Mouse (Mus musculus): ENCODE measurements at regions not wholly inside any gene's neighbourhood (a gene's known extent, or its start where the extent isn't known, plus 50 kb on each side); places are given as distances from the start of the nearest gene placed in this dataset.

DNA sequence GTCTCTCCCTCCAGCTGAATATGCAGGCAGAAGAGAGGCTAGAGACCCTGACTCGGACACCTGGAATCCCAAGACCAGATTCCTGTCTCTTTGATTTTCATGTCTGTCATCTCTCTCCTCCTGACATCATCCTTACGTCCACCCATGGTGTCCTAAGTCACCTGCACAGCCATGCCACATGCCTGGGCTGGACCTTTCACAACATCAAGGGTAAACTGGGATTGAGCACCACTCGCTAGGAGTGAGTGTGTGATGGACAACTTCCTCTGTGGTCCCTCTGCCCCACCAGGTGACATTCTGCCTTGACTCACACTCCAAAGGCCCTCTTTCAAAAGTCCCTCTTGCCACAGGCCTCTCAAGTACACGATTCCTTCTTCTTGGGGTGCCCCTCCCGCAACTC is 244.1 kb downstream of the Bcl11b start:
- no peak for DNase-seq (ENCODE audit: low spot score)

DNA sequence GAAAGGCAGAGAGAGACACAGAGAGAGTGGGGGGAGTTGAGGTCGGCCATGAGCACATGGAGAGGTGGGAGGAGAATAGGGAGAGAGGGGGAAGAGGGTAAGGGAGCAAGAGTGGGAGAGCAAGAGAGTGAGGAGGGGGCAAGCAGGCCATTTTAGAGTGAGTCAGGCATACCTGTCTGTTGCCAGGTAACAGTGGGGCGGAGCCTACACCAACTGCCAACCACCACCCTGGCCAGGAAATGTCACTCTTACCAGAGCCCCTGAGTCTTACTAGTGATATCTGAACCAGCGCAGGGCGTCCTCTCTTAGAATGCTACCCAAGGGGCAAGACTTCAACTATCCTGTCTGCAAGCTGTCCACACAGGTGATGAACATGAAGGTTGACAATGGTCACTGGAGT is 243.5 kb downstream of the Bcl11b start:
- no peak for DNase-seq (ENCODE audit: low spot score)

DNA sequence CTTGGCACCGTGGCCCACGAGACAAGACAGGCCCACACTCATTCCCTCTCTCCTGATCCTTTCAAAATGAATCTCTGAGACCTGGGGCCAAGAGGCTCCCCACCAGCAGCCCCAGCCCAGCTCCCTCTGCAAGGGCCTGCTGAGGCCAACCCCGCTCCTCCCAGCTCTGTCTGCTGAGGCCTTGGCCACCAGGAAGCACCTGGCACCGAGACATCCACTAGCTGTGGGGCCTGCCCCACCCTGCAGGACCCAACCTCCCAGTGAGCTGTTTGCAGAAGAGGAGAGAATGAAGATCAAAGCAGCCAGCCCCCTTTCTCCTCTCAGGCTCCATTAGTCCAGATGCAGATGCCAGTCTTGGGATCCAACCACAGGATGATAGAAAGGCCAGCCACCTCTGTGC is 241.3 kb downstream of the Bcl11b start:
- no peak for DNase-seq (ENCODE audit: low spot score)

DNA sequence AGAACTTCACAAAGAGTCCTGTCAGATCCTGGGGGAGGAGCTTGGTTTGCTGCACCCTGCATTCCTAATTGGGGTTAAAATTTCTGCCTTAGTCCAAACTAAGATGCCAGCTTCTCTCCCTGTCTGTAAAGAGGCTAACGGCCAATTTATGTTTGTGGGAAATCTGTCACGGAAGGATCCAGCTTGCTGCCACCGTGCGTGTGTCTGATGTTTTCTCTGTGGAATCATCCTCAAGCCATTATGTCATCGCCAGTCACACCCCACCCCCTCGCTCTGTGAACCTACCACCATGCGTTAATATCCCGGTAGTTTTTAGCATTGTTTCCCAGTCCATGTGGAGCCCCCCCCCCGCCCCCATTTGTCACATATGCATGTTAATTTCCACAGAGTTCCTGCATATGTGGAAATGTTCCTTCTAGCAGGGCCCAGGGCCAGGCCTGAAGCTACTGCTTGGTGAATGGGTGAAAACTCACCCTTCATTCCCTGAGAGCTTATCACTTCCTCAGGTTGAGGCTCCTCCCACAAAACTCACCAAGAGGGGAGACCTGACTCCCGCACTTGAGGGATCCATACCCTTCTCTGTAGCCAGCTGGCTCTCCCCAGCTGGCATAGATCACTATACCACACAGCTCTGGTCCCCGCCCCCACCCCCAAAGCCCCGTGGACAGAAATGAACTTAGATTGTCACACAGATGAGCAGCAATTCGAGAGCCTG is 233.4 kb downstream of the Bcl11b start:
- DNase-seq (ENCODE audit: low spot score): no peak

DNA sequence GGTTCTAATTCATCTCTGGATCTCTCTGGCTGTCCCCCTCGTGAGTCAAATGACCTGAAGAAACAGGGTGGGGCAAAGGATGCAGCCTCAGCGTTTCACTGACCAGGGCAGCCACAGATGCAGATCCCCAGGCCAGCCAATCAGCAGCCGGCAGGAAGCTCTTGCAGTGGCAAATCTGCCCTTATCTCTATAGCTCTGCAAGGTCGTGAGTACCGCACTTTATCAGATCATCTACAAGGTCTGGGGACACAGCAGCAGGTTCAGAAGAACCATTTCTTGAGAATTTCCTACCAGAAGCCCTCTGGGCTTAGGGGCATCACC is 232.9 kb downstream of the Bcl11b start:
- DNase-seq (ENCODE audit: low spot score): peak; percentile 24

DNA sequence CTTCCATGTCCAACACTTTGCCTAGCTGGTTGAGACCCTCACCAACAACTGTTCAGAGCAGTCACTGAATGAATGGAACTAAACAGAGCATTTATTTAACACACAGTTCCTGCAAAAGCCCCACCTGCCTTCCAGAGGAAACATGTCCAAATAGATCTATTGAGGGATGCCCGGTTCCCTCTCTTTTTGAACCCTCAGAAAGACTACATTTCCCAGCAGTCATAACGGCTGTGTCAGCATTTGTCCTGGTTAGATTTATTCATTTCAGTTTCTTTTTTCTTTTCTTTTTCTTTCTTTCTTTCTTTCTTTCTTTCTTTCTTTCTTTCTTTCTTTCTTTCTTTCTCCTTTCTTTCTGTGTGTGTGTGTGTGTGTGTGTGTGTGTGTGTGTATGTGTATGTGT is 232.1 kb downstream of the Bcl11b start:
- no peak for DNase-seq (ENCODE audit: low spot score)

DNA sequence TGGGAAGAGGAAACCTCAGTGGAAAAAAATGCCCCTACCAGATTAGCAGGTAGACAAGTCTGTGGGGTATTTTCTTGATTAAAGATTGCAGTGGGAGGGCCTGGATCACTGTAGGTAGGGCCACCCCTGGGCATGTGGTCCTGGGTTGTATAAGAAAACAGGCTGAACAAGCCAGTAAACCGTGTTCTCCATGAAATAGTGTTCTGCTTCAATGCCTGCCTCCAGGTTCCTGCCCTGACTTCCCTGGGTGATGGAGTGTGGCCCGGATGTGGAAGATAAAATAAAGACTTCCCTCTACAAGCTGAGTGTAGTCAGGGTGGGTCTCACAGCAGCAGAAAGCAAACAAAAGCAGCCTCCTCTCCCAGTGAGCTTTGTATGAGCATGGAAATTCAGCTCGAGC is 231.6 kb downstream of the Bcl11b start:
- DNase-seq (ENCODE audit: low spot score): no peak

DNA sequence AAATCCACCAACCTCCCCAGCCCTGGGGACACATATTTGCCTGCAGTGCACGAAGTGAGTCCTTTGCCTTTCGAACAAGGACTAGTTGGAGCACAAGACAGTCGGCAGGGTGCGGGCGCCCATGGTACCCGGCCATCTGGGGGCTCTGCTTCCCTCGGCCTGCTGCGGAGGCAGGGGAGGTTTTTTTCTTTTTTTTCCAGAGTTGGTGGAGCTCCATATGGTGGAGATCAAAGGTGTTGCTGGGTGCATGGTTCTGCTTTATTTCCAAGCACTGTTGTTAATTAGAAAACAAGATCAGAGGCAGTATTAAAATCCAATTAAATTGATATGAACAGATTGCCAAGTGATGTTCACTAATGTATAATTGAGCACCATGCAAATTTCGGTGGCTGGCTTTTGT is 225.4 kb downstream of the Bcl11b start:
- no peak for DNase-seq (ENCODE audit: low spot score)

DNA sequence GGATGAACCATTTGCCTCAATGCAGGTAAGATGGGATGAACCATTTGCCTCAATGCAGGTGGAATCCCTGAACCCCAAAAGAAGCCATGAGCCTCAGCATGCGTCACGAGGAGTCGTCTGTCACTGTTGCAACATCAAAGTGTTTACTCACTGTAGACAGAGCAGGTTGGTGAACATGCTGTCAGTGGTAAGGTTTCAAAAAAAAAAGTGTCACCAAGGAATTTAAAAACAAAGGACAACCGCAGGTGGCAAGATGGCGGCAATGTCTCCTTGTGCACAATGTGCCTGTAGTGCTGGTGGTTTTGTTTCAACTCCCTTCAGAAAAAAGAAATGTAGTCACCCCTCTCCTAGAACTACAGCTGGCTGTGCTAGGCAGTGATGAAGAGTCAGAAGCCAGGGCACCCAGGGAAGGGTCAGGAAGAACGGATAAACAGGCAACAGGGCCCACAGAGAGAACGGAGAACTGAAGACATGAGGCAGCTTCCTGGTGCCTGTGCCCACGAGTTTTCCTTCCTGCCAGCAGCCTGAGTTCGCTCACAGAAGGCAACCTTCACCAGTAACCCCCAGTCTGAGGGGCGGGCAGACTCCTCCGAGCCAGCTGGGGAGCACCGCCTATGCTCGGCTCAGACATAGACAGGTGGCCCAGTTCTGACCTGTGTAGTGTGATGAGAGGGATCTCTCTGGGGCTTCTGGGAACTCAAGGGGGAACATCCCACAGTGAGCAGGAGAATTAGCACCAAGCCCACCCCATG is 223.9 kb downstream of the Bcl11b start:
- no peak for DNase-seq (ENCODE audit: low spot score)

DNA sequence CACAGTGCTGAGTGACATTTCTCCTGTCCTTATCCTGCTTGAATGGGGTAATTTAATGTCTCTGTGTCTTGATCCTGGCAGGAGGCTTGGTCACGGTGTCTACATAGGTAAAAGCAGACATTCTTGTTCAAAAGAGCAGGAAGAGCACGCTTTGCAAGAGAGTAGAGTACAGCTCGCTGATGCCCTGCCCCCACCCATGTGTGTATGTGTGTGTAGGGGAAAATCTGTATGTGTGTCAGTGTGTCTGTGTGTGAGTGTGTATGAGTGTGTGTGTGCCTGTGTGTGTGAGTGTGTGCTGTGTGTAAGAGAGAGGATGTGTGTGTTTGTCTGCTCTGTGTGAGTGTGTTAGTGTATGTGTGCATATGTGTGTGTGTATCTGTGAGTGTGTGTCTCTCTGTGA is 221.3 kb downstream of the Bcl11b start:
- no peak for DNase-seq (ENCODE audit: low spot score)

DNA sequence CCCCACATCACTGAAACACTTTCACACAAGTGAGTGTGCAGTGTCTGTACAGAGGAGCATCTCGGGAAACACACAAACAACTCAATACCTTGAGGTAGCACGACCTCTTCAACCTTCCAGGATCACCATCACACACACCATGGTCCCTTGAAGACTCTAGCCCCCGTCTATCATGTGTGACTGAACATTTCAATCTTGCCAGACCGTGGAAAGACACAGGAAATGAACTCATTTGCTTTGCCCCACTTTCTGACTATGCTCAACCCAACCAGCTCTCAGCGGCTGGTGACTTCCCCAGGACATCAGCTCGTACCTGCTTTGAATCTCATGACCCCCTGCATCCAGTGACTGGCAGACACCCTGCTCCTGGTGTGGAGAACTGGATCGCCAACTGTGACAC is 219.6 kb downstream of the Bcl11b start:
- DNase-seq (ENCODE audit: low spot score): no peak

DNA sequence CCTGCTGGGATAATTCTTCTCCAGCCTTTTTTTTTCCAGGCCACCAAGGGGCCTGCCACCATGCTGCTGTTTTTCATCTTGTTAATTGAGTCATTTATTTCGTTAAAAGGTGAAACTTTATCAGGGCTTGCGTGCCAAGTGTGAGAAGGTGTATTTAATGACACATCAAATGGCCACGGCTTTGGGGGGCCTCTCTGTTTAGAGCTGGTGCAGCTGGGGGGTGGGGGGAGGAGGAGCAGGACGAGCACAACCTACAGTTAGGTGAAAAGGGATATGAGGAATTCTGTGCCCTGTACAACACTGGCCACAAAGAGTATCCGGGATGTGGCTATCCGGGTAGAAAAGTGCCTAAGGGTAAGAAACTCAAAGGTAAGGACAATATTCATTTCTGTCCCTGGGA is 213.6 kb downstream of the Bcl11b start:
- DNase-seq (ENCODE audit: low spot score): no peak

DNA sequence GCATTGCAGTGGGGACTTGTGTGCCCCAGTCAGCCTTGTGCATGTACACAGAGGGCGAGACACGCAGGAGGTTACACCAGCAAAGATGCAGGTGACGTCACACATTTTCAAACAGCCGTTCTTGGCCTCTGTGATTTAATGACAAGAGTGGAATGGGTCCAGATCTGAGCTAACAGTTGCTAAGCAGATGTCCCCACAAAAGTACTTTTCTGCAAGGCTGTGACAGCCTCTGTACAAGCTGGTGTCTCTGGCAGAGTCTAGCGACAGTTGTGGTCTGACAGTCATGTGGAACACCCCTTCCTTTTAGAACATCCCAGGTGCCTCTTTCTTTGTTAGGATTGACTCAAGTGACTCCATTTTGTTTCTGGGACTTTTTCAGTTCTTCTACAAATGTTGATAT is 203.1 kb downstream of the Bcl11b start:
- DNase-seq (ENCODE audit: low spot score): no peak

DNA sequence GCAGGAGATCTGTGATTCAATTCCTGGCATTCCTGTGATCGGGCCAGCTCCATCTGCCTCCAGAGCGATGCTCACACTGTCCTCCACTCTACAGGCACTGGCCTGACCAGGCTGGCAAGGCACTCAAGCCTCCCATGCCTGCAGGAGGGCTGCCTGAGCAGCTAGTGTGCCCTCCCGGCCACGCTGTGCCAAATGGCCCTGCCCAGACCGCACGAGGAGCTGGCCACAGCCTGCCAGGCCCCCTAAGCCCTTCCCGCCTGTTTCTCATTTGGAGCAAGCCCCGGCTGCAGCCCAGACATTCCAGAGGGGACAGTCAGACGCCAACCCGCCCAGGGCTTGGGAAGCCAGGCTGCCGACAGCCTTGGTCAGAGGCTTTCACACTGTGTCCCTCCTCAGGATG is 195.8 kb downstream of the Bcl11b start:
- no peak for DNase-seq (ENCODE audit: low spot score)

DNA sequence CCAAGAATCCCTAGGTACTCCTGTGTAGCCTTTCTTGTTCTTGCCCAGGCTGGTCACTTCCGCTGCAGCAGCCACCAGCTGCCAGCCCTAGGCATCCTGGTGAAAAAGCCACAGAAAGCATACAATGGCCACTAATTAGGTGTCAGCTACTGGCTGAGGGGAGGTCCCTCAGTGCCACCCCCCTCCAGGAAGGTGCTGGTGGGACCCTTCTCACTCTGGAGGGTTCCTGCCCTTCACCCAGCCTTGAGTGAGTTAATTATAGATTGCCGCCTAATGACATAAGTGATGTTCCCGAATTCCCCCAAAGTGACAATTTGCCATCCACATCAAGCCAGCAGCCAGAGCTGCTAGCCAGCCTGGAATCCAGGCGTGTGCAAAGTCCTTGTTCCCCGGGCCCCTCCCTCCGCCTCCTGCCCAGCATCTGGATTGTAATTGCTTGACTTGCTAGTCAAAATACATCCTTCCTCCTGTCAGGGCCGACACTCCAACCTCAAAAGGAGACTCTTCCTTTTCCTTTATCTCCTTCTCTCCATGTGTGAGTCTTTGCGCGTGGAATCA is 195.2 kb downstream of the Bcl11b start:
- no peak for DNase-seq (ENCODE audit: low spot score)

DNA sequence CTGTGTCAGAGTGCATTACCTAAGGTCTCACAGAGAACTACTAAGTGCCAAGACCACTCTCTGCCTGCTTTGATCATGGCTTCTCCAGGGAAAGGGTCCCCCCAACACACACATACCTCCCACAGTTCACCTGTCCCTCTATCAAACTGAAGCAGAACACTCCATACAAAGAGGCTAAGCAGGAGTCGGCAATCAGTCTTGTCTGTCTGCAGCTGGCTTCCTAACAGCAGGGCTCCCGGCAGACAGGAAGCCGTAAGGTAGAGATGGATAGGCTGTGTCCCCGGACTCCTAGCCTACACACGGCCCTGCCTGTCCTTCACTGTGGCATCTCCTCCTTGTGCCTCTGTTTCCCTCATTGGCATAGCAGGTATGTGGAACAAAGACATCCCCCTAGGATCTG is 192.2 kb downstream of the Bcl11b start:
- DNase-seq (ENCODE audit: low spot score): no peak

DNA sequence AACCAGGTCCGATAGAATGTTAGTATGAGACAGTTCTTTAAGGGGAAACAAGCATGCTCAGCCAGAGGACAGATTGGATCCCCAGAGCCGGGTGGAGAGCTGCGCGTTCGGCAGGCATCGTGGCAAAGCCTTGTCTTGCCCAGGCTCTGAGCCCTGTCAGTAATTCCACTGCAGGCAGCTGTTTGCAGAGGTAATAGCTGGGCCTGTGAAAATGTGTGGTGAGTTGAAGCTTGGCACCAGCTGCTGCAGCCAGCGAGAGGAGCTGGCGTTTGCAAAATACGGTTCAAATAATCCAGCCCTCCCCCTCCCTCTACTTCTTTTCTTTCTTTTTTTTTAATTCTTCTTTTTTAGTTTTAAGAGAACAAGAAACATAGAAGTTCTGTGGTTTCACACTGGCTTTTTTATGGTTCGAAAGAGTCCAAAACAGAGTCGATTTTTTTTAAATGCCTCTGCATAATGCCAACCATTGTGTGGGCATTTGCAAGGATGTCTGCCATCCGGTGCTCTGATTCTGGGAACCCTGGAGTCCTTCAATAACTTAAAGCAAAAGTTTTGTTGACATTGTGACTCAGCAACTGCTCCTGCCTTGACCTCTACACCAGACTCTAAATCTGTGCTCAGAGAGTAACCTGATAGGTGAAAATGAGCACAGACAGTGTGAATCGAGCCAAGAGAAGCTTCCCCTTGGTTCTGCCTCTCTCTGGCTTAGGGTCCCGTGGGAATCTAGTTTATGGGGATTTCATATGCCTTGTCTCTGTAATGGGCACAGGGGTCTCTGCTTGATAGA is 190.7 kb downstream of the Bcl11b start:
- DNase-seq (ENCODE audit: low spot score): no peak

DNA sequence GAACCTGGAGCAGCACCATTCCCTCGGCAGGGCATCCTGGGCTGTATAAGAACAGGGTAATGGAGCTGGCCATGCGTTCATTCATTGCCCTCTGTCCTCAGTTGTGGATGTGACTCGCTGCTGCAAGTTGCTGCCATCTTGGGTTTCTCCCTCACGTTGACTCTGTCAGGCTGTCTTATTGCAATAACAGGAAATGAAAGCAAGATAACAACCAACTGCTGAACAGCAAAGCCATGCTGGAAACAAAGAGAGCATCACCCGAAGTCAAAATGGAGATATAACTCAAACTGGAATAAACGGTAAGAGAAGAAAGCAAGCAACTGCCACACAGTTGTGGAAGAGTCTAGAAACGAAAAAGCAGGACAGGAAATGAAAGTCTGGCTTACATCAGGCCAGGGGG is 188.5 kb downstream of the Bcl11b start:
- no peak for DNase-seq (ENCODE audit: low spot score)

DNA sequence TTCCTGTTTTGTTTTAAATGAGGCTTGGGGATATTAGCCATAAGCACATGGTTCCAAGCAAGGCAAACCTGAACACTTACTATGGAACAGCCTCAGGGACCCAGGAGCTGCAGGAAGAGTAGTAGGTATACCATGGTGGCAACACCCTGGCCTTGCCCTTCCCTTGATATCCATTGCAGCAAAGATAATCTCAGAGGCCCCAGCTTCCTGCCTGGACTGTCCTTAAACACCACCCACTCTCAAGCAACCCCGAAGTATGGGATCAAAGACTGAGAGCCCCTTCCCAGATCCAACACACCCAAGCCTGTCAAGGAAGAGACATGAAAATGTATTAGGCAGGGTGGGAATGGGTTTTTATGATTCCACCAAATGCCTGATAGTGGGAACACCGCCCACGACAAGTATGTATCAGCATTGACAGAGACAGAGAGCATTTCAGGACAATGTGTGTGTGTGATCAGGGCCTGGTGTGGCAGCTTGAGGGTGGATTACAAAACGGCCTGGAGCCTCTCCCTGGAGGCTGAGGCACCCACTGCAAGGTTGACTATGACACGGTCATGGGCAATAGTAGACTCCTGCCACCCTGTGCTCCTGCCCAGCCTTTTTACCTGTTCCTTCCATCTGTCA is 179.5 kb downstream of the Bcl11b start:
- no peak for DNase-seq (ENCODE audit: low spot score)

DNA sequence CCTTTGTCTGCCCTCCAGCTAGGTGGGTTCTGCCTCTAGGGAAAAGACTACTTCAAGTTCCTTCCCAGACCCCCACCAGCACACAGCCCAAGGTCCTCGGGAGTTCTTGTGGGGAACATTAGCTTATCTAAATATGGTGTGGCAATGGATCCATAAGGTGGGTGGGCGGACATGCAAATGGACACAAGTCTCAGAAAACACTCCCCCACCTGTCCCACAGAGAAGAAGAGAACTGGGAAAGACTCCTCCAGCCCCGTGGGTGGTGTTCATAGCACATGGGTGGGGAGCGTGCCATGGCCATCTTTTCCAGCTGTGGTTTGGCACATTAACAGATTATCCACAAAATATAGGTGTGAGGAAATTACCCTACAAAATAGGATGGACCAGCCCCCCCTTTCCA is 177.5 kb downstream of the Bcl11b start:
- DNase-seq (ENCODE audit: low spot score): no peak

DNA sequence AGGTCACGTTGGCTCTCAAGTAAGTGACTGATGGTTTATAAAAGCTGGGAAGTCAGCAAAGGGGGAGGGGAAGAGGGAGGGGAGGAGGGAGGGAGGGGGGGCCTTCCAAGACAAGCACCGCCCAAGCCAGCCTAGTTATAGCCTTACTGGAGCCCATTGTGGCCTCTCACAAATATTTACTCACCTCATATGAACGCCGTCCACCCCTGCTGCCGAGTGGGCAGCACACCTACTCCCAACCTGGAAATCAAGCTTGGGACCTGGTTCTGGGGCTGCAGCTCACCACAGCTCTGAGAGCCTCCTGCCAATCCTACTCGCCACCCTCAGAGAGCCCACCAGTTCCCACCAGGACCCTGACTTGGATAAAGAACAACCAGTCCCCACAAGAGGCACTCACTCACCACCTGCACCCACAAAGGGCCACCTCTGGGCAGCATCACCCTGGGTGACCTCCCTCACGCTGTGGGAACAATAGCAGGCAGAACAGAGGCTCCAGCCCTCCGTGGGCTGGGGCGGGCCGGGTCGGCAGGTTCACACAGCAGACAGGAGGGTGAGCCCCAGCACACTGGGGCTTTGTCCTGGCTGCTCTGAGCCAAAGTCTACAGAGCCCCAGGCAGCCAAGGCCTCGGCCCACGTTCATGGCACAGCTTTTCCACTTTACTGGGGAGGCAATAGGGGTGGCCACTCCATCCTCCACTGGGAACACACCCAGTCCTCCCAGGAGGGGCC is 171.8 kb downstream of the Bcl11b start:
- DNase-seq (ENCODE audit: low spot score): no peak

DNA sequence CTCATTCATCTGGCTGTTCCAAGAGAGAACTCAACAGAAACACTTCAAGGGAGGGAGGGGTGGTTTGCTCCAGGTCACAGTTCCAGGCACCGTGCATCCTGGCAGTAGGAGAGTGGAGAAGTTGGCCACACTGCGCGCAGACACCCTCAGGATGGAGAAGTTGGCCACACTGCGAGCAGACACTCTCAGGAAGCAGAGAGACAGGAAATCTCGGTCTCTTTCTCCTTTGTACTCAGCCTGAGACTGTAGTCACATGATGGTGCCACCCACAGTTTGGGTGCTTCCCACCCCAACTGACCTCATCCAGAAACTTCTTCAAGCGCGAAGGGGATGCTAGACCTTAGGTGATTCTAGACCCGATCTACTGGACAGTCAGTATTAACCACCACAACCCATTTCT is 170.4 kb downstream of the Bcl11b start:
- DNase-seq (ENCODE audit: low spot score): no peak

Measured in ovary, adult 18-20 months (tissue).